Mouse (Mus musculus) frontal cortex, postnatal 10 days (tissue): ENCODE results near the gene Npr3.

ENCODE experiments used
- DNase-seq, 2 experiments: peaks; one replicate each; pipeline ENCODE4 v3.0.0; 2022; ENCODE audit warnings: low spot score in 2 of 2, mixed read lengths in 1 of 2

Npr3 gene

GRCm38 (mm10) chr15:11906571-11907531 lies at the start of gene Npr3:
TSS of gene Npr3 (minus strand) at chr15:11907287.
- DNase-seq: peak; percentile 14 to 33

GRCm38 (mm10) chr15:11956129-11956528 lies 49.0 kb upstream of the Npr3 start:
- no peak for DNase-seq

- DNase-seq: no peak
Measured at GRCm38 (mm10) chr15:11954190-11954589, 47.1 kb upstream of the Npr3 start.

GRCm38 (mm10) chr15:11952159-11952558 lies 45.1 kb upstream of the Npr3 start:
- no peak for DNase-seq

- DNase-seq: no peak
Measured at GRCm38 (mm10) chr15:11951181-11951580, 44.1 kb upstream of the Npr3 start.

- DNase-seq: no peak
Measured at GRCm38 (mm10) chr15:11950144-11950543, 43.1 kb upstream of the Npr3 start.

GRCm38 (mm10) chr15:11949490-11949889 lies 42.4 kb upstream of the Npr3 start:
- DNase-seq: no peak

GRCm38 (mm10) chr15:11940855-11941254 lies 33.8 kb upstream of the Npr3 start:
- no peak for DNase-seq

GRCm38 (mm10) chr15:11927742-11928141 lies 20.7 kb upstream of the Npr3 start:
- DNase-seq: no peak

GRCm38 (mm10) chr15:11914101-11914500 lies 7.0 kb upstream of the Npr3 start:
- DNase-seq: no peak

- no peak for DNase-seq
Measured at GRCm38 (mm10) chr15:11909875-11910274, 2.8 kb upstream of the Npr3 start.

GRCm38 (mm10) chr15:11908166-11908565 lies 1.1 kb upstream of the Npr3 start:
- DNase-seq: no peak

GRCm38 (mm10) chr15:11906021-11906570 lies 991 bp downstream of the Npr3 start:
- peak; percentile 20 to 23 for DNase-seq

- peak in 1 of 2 experiments; percentile 29 for DNase-seq
Measured at GRCm38 (mm10) chr15:11904848-11905672, 2.0 kb downstream of the Npr3 start.

- peak; percentile 10 to 23 for DNase-seq
Measured at GRCm38 (mm10) chr15:11904043-11904847, 2.8 kb downstream of the Npr3 start.

- DNase-seq: no peak
Measured at GRCm38 (mm10) chr15:11903196-11904042, 3.7 kb downstream of the Npr3 start.

- no peak for DNase-seq
Measured at GRCm38 (mm10) chr15:11897617-11898016, 9.5 kb downstream of the Npr3 start.

GRCm38 (mm10) chr15:11897162-11897561 lies 9.9 kb downstream of the Npr3 start:
- DNase-seq: no peak

GRCm38 (mm10) chr15:11893969-11894368 lies 13.1 kb downstream of the Npr3 start:
- no peak for DNase-seq

GRCm38 (mm10) chr15:11891395-11891794 lies 15.7 kb downstream of the Npr3 start:
- no peak for DNase-seq
